Mouse (Mus musculus): ENCODE results near the gene Sec22a. TPM values are rescaled to one million over a fixed set of nuclear protein-coding genes. Genes with fewer than 3 reads are reported as not detected.

The Sec22a gene
- polyA plus RNA-seq, 1 experiment = 8.2 TPM

DNA sequence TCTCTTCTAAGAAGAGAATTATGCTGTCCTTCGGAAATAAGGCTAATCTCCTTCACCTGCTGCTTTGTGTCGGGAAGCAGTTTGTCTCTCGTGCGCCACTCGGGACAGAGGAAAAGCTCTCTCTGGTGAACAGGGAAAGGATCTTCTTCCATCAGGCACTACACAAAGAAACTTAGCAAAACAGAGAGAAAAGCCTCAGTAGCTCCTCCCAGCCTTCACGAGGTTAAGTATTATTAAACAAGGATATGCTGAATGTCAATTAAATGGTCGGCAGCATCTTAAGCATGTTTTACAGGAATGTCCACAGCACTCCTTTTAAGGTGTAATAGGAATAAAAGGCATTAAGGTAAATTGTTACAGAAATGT is 328 bp upstream of the Sec22a start:
- H3K79me2 ChIP-seq (ENCODE audit: control insufficient read depth, insufficient read depth) = peaks cover 9% of the 10 kb centered on the region
- no peaks in the 10 kb centered on the region for H3K27me3 ChIP-seq (ENCODE audit: control insufficient read depth, insufficient read depth, insufficient read length)
- peak overlapping the region; percentile 69 for H3K4me3 ChIP-seq (ENCODE audit: insufficient read depth, poor library complexity, severe bottlenecking)
- H3ac ChIP-seq (ENCODE audit: control insufficient read depth, insufficient read length, low read depth) = no peak overlapping the region
- H3K79me3 ChIP-seq (ENCODE audit: low read depth) = no peaks in the 10 kb centered on the region
- TF ChIP-seq MYOD1 (IDR thresholded peaks at IDR 0.05; ENCODE audit: control insufficient read depth, insufficient read length, low read depth) = no peak
- no peak for TF ChIP-seq USF1 (IDR thresholded peaks at IDR 0.05; ENCODE audit: low read depth)
- no peak for TF ChIP-seq CEBPB (IDR thresholded peaks at IDR 0.05; ENCODE audit: low read depth)
- TF ChIP-seq MAX (IDR thresholded peaks at IDR 0.05) = no peak
- no peak for TF ChIP-seq CTCF (IDR thresholded peaks at IDR 0.05; ENCODE audit: control insufficient read depth, insufficient read depth, insufficient read length)
- no peak for TF ChIP-seq MYOG (IDR thresholded peaks at IDR 0.05; ENCODE audit: control insufficient read depth, extremely low read depth, insufficient read length)
- no peak for TF ChIP-seq FOSL1 (IDR thresholded peaks at IDR 0.05; ENCODE audit: insufficient read depth, low read length, poor library complexity, severe bottlenecking)
- H3K36me3 ChIP-seq (ENCODE audit: control insufficient read depth, insufficient read depth) = no peaks in the 10 kb centered on the region

DNA sequence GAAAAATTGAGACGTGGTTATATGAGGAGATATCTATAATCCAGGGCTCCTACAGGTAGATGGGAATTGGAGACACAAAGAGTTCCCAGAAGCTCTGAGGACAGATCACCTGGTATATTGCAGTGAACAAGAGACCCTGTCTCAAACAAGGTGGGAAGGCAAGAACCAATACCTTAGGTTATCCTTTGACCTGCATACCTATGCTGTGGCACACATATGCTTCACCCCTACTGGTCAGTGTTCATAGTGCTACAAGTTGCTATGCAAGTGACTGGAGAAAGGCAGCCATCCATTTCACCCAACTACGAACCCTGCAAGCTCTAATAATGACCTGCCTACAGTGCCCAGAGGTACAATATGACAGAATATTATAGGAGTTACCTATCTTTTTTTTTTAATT is 1.5 kb downstream of the Sec22a start:
- no peak overlapping the region for H3ac ChIP-seq (ENCODE audit: control insufficient read depth, insufficient read length, low read depth)
- peaks cover 9% of the 10 kb centered on the region for H3K79me2 ChIP-seq (ENCODE audit: control insufficient read depth, insufficient read depth)
- TF ChIP-seq MYOG (IDR thresholded peaks at IDR 0.05; ENCODE audit: control insufficient read depth, extremely low read depth, insufficient read length) (no peak), CEBPB (IDR thresholded peaks at IDR 0.05; ENCODE audit: low read depth) (no peak), USF1 (IDR thresholded peaks at IDR 0.05; ENCODE audit: low read depth) (no peak), FOSL1 (IDR thresholded peaks at IDR 0.05; ENCODE audit: insufficient read depth, low read length, poor library complexity, severe bottlenecking) (no peak)
- H3K79me3 ChIP-seq (ENCODE audit: low read depth) = no peaks in the 10 kb centered on the region
- no peaks in the 10 kb centered on the region for H3K36me3 ChIP-seq (ENCODE audit: control insufficient read depth, insufficient read depth)
- H3K4me3 ChIP-seq (ENCODE audit: insufficient read depth, poor library complexity, severe bottlenecking) = no peak overlapping the region
- H3K27me3 ChIP-seq (ENCODE audit: control insufficient read depth, insufficient read depth, insufficient read length) = no peaks in the 10 kb centered on the region

DNA sequence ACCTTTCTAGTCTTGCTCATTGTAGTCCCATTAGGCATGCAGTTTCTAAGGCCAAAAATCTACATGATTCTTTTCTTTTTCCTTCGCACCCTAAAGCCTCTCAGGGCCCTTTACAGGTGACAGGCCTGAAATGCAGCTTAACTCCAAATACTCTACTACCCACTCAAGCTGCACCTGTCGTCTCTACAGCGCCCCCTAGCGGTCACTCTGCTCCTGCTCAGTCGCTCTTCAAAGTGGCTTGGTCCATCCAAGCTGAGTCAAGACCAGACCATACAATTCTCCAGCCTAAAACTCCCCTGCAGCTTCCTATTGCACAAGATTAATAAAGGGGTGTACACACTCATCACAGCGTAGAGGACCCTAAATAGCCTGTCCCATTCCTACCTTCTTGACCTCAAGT is 3.1 kb downstream of the Sec22a start:
- Histone ChIP-seq H3K79me3 (ENCODE audit: low read depth) (no peaks in the 10 kb centered on the region), H3K4me3 (ENCODE audit: insufficient read depth, poor library complexity, severe bottlenecking) (no peak overlapping the region), H3K27me3 (ENCODE audit: control insufficient read depth, insufficient read depth, insufficient read length) (no peaks in the 10 kb centered on the region), H3ac (ENCODE audit: control insufficient read depth, insufficient read length, low read depth) (no peak overlapping the region), H3K36me3 (ENCODE audit: control insufficient read depth, insufficient read depth) (no peaks in the 10 kb centered on the region), H3K79me2 (ENCODE audit: control insufficient read depth, insufficient read depth) (peaks cover 9% of the 10 kb centered on the region)
- TF ChIP-seq MYOD1 (IDR thresholded peaks at IDR 0.05; ENCODE audit: control insufficient read depth, insufficient read length, low read depth) (no peak), CTCF (IDR thresholded peaks at IDR 0.05; ENCODE audit: control insufficient read depth, insufficient read depth, insufficient read length) (peak; percentile 7)

DNA sequence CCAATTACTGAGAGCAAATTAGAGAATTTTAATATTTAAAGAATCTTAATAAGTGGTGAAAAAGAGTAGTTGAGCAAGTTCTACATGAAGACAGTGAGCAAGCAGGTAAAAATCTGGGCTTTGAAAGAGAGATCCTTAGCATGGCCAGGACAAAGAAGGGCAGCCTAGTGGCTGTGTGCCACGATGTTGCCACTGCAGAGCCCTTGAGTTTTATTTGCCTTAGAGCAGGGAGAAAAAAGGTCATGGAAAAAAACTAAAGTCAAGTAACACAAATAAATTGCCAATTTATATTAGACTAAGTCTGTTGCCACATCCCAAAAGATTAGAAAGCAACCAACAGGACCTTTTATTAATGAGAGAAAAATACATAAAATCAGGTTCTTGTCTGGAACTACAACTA is 6.3 kb downstream of the Sec22a start:
- no peaks in the 10 kb centered on the region for H3K79me3 ChIP-seq (ENCODE audit: low read depth)
- peaks cover under 1% of the 10 kb centered on the region for H3K79me2 ChIP-seq (ENCODE audit: control insufficient read depth, insufficient read depth)
- H3K27me3 ChIP-seq (ENCODE audit: control insufficient read depth, insufficient read depth, insufficient read length) = no peaks in the 10 kb centered on the region
- H3K36me3 ChIP-seq (ENCODE audit: control insufficient read depth, insufficient read depth) = no peaks in the 10 kb centered on the region
- no peak overlapping the region for H3K4me3 ChIP-seq (ENCODE audit: insufficient read depth, poor library complexity, severe bottlenecking)
- TF ChIP-seq CTCF (IDR thresholded peaks at IDR 0.05; ENCODE audit: control insufficient read depth, insufficient read depth, insufficient read length) = no peak
- TF ChIP-seq MAX (IDR thresholded peaks at IDR 0.05) = no peak
- no peak for TF ChIP-seq FOSL1 (IDR thresholded peaks at IDR 0.05; ENCODE audit: insufficient read depth, low read length, poor library complexity, severe bottlenecking)
- no peak for TF ChIP-seq USF1 (IDR thresholded peaks at IDR 0.05; ENCODE audit: low read depth)
- TF ChIP-seq MYOG (IDR thresholded peaks at IDR 0.05; ENCODE audit: control insufficient read depth, extremely low read depth, insufficient read length) = no peak
- no peak for TF ChIP-seq CEBPB (IDR thresholded peaks at IDR 0.05; ENCODE audit: low read depth)
- TF ChIP-seq MYOD1 (IDR thresholded peaks at IDR 0.05; ENCODE audit: control insufficient read depth, insufficient read length, low read depth) = no peak
- no peak overlapping the region for H3ac ChIP-seq (ENCODE audit: control insufficient read depth, insufficient read length, low read depth)

DNA sequence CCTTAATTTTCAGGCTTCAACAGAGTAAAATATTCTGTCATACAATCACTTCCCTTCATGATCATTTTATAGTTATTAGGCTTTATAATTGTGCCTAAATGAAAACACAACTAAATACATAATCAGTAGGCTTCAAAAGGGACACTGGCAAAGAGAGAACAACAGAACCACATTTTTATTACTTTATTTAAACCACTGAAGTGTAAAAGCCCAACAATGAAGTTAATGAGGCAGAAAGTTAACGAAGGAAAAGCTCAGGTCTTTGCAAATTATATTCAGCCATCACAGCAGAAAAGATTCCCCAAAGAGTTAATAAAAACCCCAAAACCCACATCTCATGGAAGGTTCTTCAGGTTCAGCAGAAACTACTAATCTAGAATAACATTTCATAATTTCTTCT is 33.3 kb downstream of the Sec22a start:
- no peak overlapping the region for H3K4me3 ChIP-seq (ENCODE audit: insufficient read depth, poor library complexity, severe bottlenecking)
- H3K36me3 ChIP-seq (ENCODE audit: control insufficient read depth, insufficient read depth) = no peaks in the 10 kb centered on the region
- H3K27me3 ChIP-seq (ENCODE audit: control insufficient read depth, insufficient read depth, insufficient read length) = no peaks in the 10 kb centered on the region
- TF ChIP-seq FOSL1 (IDR thresholded peaks at IDR 0.05; ENCODE audit: insufficient read depth, low read length, poor library complexity, severe bottlenecking) = no peak
- no peak for TF ChIP-seq MYOG (IDR thresholded peaks at IDR 0.05; ENCODE audit: control insufficient read depth, extremely low read depth, insufficient read length)
- no peak for TF ChIP-seq MAX (IDR thresholded peaks at IDR 0.05)
- no peak for TF ChIP-seq USF1 (IDR thresholded peaks at IDR 0.05; ENCODE audit: low read depth)
- TF ChIP-seq MYOD1 (IDR thresholded peaks at IDR 0.05; ENCODE audit: control insufficient read depth, insufficient read length, low read depth) = no peak
- TF ChIP-seq CTCF (IDR thresholded peaks at IDR 0.05; ENCODE audit: control insufficient read depth, insufficient read depth, insufficient read length) = no peak
- TF ChIP-seq CEBPB (IDR thresholded peaks at IDR 0.05; ENCODE audit: low read depth) = no peak
- H3ac ChIP-seq (ENCODE audit: control insufficient read depth, insufficient read length, low read depth) = no peak overlapping the region
- H3K79me3 ChIP-seq (ENCODE audit: low read depth) = no peaks in the 10 kb centered on the region
- H3K79me2 ChIP-seq (ENCODE audit: control insufficient read depth, insufficient read depth) = no peaks in the 10 kb centered on the region

DNA sequence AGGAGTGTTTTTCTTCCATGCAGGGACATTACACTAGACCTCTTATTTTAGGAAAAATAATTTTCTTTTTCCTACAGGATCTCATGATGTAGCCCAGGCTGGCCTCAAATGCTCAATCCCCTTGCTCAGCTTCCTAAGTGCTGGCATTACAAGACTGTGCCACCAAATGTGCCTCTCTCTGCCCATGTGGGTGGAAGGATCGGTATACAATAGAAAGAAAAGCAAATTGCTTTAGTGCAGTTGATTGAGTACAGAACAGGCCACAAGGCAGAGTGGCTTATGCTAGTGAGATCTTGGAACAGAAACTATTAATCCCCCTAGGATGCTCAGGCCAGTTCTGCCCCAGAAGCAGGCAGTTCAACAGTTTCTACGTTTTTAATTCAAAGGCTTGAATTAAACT is 43.9 kb downstream of the Sec22a start:
- no peak overlapping the region for H3ac ChIP-seq (ENCODE audit: control insufficient read depth, insufficient read length, low read depth)
- no peaks in the 10 kb centered on the region for H3K79me2 ChIP-seq (ENCODE audit: control insufficient read depth, insufficient read depth)
- no peaks in the 10 kb centered on the region for H3K27me3 ChIP-seq (ENCODE audit: control insufficient read depth, insufficient read depth, insufficient read length)
- TF ChIP-seq USF1 (IDR thresholded peaks at IDR 0.05; ENCODE audit: low read depth) (no peak), FOSL1 (IDR thresholded peaks at IDR 0.05; ENCODE audit: insufficient read depth, low read length, poor library complexity, severe bottlenecking) (no peak), CEBPB (IDR thresholded peaks at IDR 0.05; ENCODE audit: low read depth) (no peak), MAX (IDR thresholded peaks at IDR 0.05) (no peak)
- H3K79me3 ChIP-seq (ENCODE audit: low read depth) = no peaks in the 10 kb centered on the region
- no peaks in the 10 kb centered on the region for H3K36me3 ChIP-seq (ENCODE audit: control insufficient read depth, insufficient read depth)
- no peak overlapping the region for H3K4me3 ChIP-seq (ENCODE audit: insufficient read depth, poor library complexity, severe bottlenecking)

All from C2C12 (cell line).